Mouse (Mus musculus): ENCODE measurements around the gene Kit. TPM values are rescaled to one million over a fixed set of nuclear protein-coding genes. Genes with fewer than 3 reads are reported as not detected.

The Kit gene
- polyA plus RNA-seq, 1 experiment = not detected

DNA sequence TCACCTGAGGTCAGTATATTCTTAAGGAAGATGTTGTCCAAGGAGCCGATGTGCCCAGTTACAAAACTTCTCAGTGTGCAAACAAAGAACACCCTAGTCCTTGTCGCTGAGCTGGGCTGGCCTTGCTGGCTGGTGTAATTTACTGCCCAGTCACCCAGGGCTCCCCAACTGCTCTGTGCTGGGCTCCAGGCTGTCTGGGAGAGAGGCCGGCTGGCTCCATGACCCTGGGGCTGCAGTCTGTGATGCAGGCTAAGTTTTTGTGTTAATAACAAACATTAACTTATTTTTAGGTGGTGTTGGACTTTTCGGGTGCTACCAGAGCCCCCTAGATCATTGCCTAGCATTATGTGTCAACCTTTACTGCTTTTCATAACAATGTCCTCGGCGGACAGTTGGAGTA, 15.4 kb upstream of the Kit start:
- no peaks in the 10 kb centered on the region for H3K36me3 ChIP-seq (ENCODE audit: control insufficient read depth, insufficient read depth)
- no peak overlapping the region for H3K4me3 ChIP-seq (ENCODE audit: insufficient read depth, poor library complexity, severe bottlenecking)
- H3ac ChIP-seq (ENCODE audit: control insufficient read depth, insufficient read length, low read depth) = no peak overlapping the region
- no peaks in the 10 kb centered on the region for H3K27me3 ChIP-seq (ENCODE audit: control insufficient read depth, insufficient read depth, insufficient read length)
- no peaks in the 10 kb centered on the region for H3K79me3 ChIP-seq (ENCODE audit: low read depth)
- no peaks in the 10 kb centered on the region for H3K79me2 ChIP-seq (ENCODE audit: control insufficient read depth, insufficient read depth)
- TF ChIP-seq CTCF (IDR thresholded peaks at IDR 0.05; ENCODE audit: control insufficient read depth, insufficient read depth, insufficient read length) (no peak), MYOG (IDR thresholded peaks at IDR 0.05; ENCODE audit: control insufficient read depth, extremely low read depth, insufficient read length) (no peak), CEBPB (IDR thresholded peaks at IDR 0.05; ENCODE audit: low read depth) (no peak), MYOD1 (IDR thresholded peaks at IDR 0.05; ENCODE audit: control insufficient read depth, insufficient read length, low read depth) (no peak), USF1 (IDR thresholded peaks at IDR 0.05; ENCODE audit: low read depth) (no peak), MAX (IDR thresholded peaks at IDR 0.05) (no peak), FOSL1 (IDR thresholded peaks at IDR 0.05; ENCODE audit: insufficient read depth, low read length, poor library complexity, severe bottlenecking) (no peak)

GRCm38 (mm10) chr5:75561231-75561630, 13.5 kb upstream of the Kit start:
- H3K4me3 ChIP-seq (ENCODE audit: insufficient read depth, poor library complexity, severe bottlenecking) = no peak overlapping the region
- no peak overlapping the region for H3ac ChIP-seq (ENCODE audit: control insufficient read depth, insufficient read length, low read depth)
- H3K79me3 ChIP-seq (ENCODE audit: low read depth) = no peaks in the 10 kb centered on the region

DNA sequence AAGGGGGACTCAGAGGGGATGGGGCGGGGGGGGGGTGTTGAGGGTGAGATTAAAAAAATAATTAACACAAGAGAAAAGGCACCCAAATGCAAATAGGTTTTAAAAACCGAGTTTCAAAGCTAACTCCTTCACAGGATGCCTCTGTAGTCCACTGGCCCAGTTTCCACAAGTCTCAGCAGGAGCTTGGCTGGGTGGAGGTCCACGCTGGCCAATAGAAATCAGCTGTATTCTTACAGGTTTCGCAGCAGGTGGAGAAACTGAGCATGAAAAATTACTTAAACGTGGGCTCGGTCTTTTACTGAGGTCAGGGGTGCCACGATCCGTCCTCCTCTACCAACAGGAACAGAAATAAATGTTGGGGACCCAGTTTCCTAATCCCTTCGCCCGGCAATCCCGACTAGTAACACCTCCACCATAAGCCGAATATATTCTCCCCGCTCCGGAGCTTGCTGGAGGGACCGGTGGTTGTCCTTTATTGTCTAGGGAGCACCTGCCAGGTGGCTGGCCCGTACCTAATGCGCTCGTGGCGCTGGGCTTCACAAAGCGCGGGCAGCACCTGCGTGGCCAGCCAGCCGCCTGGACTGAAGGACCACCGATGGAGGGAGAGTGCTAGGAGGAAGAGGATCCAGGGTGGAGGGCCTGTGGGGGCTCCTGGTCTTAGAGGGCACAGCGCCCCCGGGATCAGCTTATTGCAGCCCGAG, 415 bp upstream of the Kit start:
- TF ChIP-seq MAX (IDR thresholded peaks at IDR 0.05) (no peak), FOSL1 (IDR thresholded peaks at IDR 0.05; ENCODE audit: insufficient read depth, low read length, poor library complexity, severe bottlenecking) (no peak), CEBPB (IDR thresholded peaks at IDR 0.05; ENCODE audit: low read depth) (no peak), USF1 (IDR thresholded peaks at IDR 0.05; ENCODE audit: low read depth) (no peak), MYOD1 (IDR thresholded peaks at IDR 0.05; ENCODE audit: control insufficient read depth, insufficient read length, low read depth) (no peak), CTCF (IDR thresholded peaks at IDR 0.05; ENCODE audit: control insufficient read depth, insufficient read depth, insufficient read length) (no peak), MYOG (IDR thresholded peaks at IDR 0.05; ENCODE audit: control insufficient read depth, extremely low read depth, insufficient read length) (no peak)
- Histone ChIP-seq H3K79me3 (ENCODE audit: low read depth) (no peaks in the 10 kb centered on the region), H3K4me3 (ENCODE audit: insufficient read depth, poor library complexity, severe bottlenecking) (no peak overlapping the region), H3K27me3 (ENCODE audit: control insufficient read depth, insufficient read depth, insufficient read length) (peaks cover 42% of the 10 kb centered on the region), H3ac (ENCODE audit: control insufficient read depth, insufficient read length, low read depth) (no peak overlapping the region), H3K79me2 (ENCODE audit: control insufficient read depth, insufficient read depth) (no peaks in the 10 kb centered on the region), H3K36me3 (ENCODE audit: control insufficient read depth, insufficient read depth) (no peaks in the 10 kb centered on the region)

More at GRCm38 (mm10) chr5:75561231-75561630, 13.5 kb upstream of the Kit start:
- Histone ChIP-seq H3K27me3 (ENCODE audit: control insufficient read depth, insufficient read depth, insufficient read length) (no peaks in the 10 kb centered on the region), H3K36me3 (ENCODE audit: control insufficient read depth, insufficient read depth) (no peaks in the 10 kb centered on the region), H3K79me2 (ENCODE audit: control insufficient read depth, insufficient read depth) (no peaks in the 10 kb centered on the region)
- TF ChIP-seq FOSL1 (IDR thresholded peaks at IDR 0.05; ENCODE audit: insufficient read depth, low read length, poor library complexity, severe bottlenecking) (no peak), MYOG (IDR thresholded peaks at IDR 0.05; ENCODE audit: control insufficient read depth, extremely low read depth, insufficient read length) (no peak), CTCF (IDR thresholded peaks at IDR 0.05; ENCODE audit: control insufficient read depth, insufficient read depth, insufficient read length) (no peak), MAX (IDR thresholded peaks at IDR 0.05) (no peak), CEBPB (IDR thresholded peaks at IDR 0.05; ENCODE audit: low read depth) (no peak), MYOD1 (IDR thresholded peaks at IDR 0.05; ENCODE audit: control insufficient read depth, insufficient read length, low read depth) (no peak), USF1 (IDR thresholded peaks at IDR 0.05; ENCODE audit: low read depth) (no peak)

DNA sequence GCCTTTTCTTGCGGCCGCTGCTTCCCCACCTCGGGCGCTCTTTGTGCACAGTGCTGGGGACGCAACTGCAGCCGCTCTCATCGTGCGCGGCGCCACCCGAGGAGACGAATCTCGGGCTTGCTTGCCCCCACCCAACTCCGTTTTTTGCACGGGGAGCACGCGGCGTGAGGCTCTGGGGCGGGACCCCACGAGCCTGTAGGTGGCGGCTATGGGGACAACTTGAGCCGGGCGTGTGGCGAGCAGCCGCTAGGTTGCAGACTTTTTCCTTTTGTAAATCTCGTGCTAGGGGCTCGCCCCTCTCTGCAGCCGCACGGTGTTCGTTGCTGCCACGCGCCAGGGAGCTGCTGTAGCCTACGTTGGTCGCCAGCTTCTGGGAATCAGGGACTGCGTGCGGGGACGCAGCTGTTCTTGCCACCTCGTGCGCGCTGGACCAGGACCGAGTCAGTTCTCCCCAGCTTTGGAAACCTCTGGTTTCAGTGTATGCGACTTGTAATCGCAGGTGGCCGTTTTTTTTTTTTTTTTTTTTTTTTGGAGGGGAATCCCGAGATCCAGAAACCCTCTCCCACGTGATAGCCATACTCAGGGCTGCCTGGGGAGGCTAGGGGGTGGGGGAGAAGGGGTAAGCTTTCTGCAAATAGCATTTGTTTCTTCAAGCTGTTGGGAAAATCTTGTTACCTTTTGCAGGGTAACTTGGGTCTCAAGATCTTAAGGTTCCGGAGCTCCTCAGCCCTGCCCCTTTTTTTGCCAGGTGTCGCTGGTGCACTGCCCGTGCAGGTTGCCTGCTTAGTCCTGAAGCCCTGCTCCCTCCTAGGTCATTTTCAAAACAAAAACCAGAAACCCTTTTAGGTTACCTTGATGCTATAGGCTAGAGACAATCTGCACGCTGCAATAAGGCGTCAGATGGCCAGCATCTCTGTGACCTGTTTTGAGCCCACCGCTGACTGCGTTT, 1.1 kb downstream of the Kit start:
- Histone ChIP-seq H3K36me3 (ENCODE audit: control insufficient read depth, insufficient read depth) (no peaks in the 10 kb centered on the region), H3K4me3 (ENCODE audit: insufficient read depth, poor library complexity, severe bottlenecking) (no peak overlapping the region), H3K79me3 (ENCODE audit: low read depth) (no peaks in the 10 kb centered on the region), H3ac (ENCODE audit: control insufficient read depth, insufficient read length, low read depth) (no peak overlapping the region), H3K79me2 (ENCODE audit: control insufficient read depth, insufficient read depth) (no peaks in the 10 kb centered on the region), H3K27me3 (ENCODE audit: control insufficient read depth, insufficient read depth, insufficient read length) (peaks cover 46% of the 10 kb centered on the region)
- no peak for TF ChIP-seq MAX (IDR thresholded peaks at IDR 0.05)
- no peak for TF ChIP-seq CEBPB (IDR thresholded peaks at IDR 0.05; ENCODE audit: low read depth)
- TF ChIP-seq MYOG (IDR thresholded peaks at IDR 0.05; ENCODE audit: control insufficient read depth, extremely low read depth, insufficient read length) = no peak
- TF ChIP-seq CTCF (IDR thresholded peaks at IDR 0.05; ENCODE audit: control insufficient read depth, insufficient read depth, insufficient read length) = no peak
- no peak for TF ChIP-seq USF1 (IDR thresholded peaks at IDR 0.05; ENCODE audit: low read depth)

- Histone ChIP-seq H3K4me3 (ENCODE audit: insufficient read depth, poor library complexity, severe bottlenecking) (no peak overlapping the region), H3K79me3 (ENCODE audit: low read depth) (no peaks in the 10 kb centered on the region), H3K27me3 (ENCODE audit: control insufficient read depth, insufficient read depth, insufficient read length) (peaks cover 50% of the 10 kb centered on the region), H3ac (ENCODE audit: control insufficient read depth, insufficient read length, low read depth) (no peak overlapping the region), H3K36me3 (ENCODE audit: control insufficient read depth, insufficient read depth) (no peaks in the 10 kb centered on the region), H3K79me2 (ENCODE audit: control insufficient read depth, insufficient read depth) (no peaks in the 10 kb centered on the region)
- TF ChIP-seq USF1 (IDR thresholded peaks at IDR 0.05; ENCODE audit: low read depth) (no peak), MYOD1 (IDR thresholded peaks at IDR 0.05; ENCODE audit: control insufficient read depth, insufficient read length, low read depth) (no peak), CEBPB (IDR thresholded peaks at IDR 0.05; ENCODE audit: low read depth) (no peak), CTCF (IDR thresholded peaks at IDR 0.05; ENCODE audit: control insufficient read depth, insufficient read depth, insufficient read length) (no peak), MYOG (IDR thresholded peaks at IDR 0.05; ENCODE audit: control insufficient read depth, extremely low read depth, insufficient read length) (no peak), MAX (IDR thresholded peaks at IDR 0.05) (no peak), FOSL1 (IDR thresholded peaks at IDR 0.05; ENCODE audit: insufficient read depth, low read length, poor library complexity, severe bottlenecking) (no peak)
These were observed 2.0 kb downstream of the Kit start for GRCm38 (mm10) chr5:75576741-75577140.

Measured in C2C12 (cell line).